Mouse (Mus musculus) spleen, adult 2 months (tissue): ENCODE measurements at regions not wholly inside any gene's neighbourhood (a gene's known extent, or its start where the extent isn't known, plus 50 kb on each side); places are given as distances from the start of the nearest gene placed in this dataset.

Source experiments
- DNase-seq, 2 experiments: peaks; one replicate each; pipeline versions ENCODE4 v3.0.0 to v3.0.0-alpha.2; 2012 to 2021; ENCODE audit warnings: low spot score in 2 of 2, low read depth in 1 of 2
- H3K27ac ChIP-seq: fragments of 200-500 bp; 2 replicates; pipeline ENCODE4 v1.5.1; 2012; ENCODE audit warnings: low read length, inconsistent platforms; ENCODE audit not compliant: insufficient read depth
- H3K27me3 ChIP-seq: fragments of 200-500 bp; 2 replicates; pipeline ENCODE4 v1.6.1; 2012; ENCODE audit warnings: mild to moderate bottlenecking, moderate library complexity, low read length, inconsistent platforms; ENCODE audit not compliant: control insufficient read depth, insufficient read depth
- H3K36me3 ChIP-seq: fragments of 200-500 bp; 2 replicates; pipeline ENCODE4 v1.6.1; 2012; ENCODE audit warnings: mild to moderate bottlenecking, low read length, inconsistent platforms; ENCODE audit not compliant: control insufficient read depth, insufficient read depth
- H3K4me1 ChIP-seq: fragments of 200-500 bp; 2 replicates; pipeline ENCODE4 v1.6.1; 2011; ENCODE audit warnings: inconsistent platforms; ENCODE audit not compliant: control insufficient read depth, insufficient read depth, insufficient read length
- H3K4me3 ChIP-seq: fragments of 200-500 bp; 2 replicates; pipeline ENCODE4 v1.5.1; 2011; ENCODE audit warnings: mild to moderate bottlenecking, inconsistent platforms; ENCODE audit not compliant: insufficient read depth, insufficient read length; ENCODE audit errors: extremely low read depth
- CTCF ChIP-seq: fragments of 200-500 bp; IDR thresholded peaks from 2 replicates; pipeline ENCODE4 v1.5.1; 2011; ENCODE audit warnings: mild to moderate bottlenecking, inconsistent platforms; ENCODE audit not compliant: insufficient read depth, insufficient read length, insufficient replicate concordance; ENCODE audit errors: extremely low read depth
- POLR2A ChIP-seq: fragments of 200-500 bp; IDR thresholded peaks from 2 replicates; pipeline ENCODE4 v1.6.1; 2011; ENCODE audit warnings: low read depth, low read length, inconsistent platforms
- WGBS: fragments of 180-500 bp; shearing (Covaris S2); methylation state at CpG from one replicate; pipeline ENCODE4 v1.1.7; 2018; 5-methylcytosine and 5-hydroxymethylcytosine counted together

GRCm38 (mm10) chr2:124718985-124719384, 348.9 kb upstream of the Slc24a5 start:
- no peak for TF ChIP-seq POLR2A
- no peak for TF ChIP-seq CTCF
- Histone ChIP-seq H3K4me3 (no peak overlapping the region), H3K36me3 (no peaks in the 10 kb centered on the region), H3K4me1 (peaks cover 15% of the 10 kb centered on the region; the same call in 1 of the 2 replicates), H3K27ac (no peak overlapping the region), H3K27me3 (no peaks in the 10 kb centered on the region)
- no peak for DNase-seq
- 86% methylated on average over 9 of the region's 9 CpGs for WGBS

GRCm38 (mm10) chr2:124719820-124720478, 348.0 kb upstream of the Slc24a5 start:
- TF ChIP-seq POLR2A = no peak
- no peak for TF ChIP-seq CTCF
- 12% methylated on average over 14 of the region's 14 CpGs for WGBS
- Histone ChIP-seq H3K36me3 (no peaks in the 10 kb centered on the region), H3K4me1 (peaks cover 15% of the 10 kb centered on the region; the same call in 1 of the 2 replicates), H3K27ac (peak overlapping the region; percentile 14), H3K27me3 (no peaks in the 10 kb centered on the region), H3K4me3 (no peak overlapping the region; the same call in 1 of the 2 replicates)
- DNase-seq = peak; percentile 18 to 21

GRCm38 (mm10) chr2:124720593-124721445, 347.1 kb upstream of the Slc24a5 start:
- Histone ChIP-seq H3K27ac (no peak overlapping the region), H3K36me3 (no peaks in the 10 kb centered on the region), H3K27me3 (no peaks in the 10 kb centered on the region), H3K4me3 (no peak overlapping the region), H3K4me1 (peaks cover 15% of the 10 kb centered on the region; the same call in 1 of the 2 replicates)
- TF ChIP-seq CTCF (no peak), POLR2A (no peak)
- DNase-seq = no peak
- 65% methylated on average over 14 of the region's 14 CpGs for WGBS

GRCm38 (mm10) chr2:124724171-124724570, 343.8 kb upstream of the Slc24a5 start:
- H3K27ac ChIP-seq = no peak overlapping the region
- H3K27me3 ChIP-seq = no peaks in the 10 kb centered on the region
- no peaks in the 10 kb centered on the region for H3K36me3 ChIP-seq
- no peak overlapping the region for H3K4me3 ChIP-seq
- no peak for DNase-seq
- H3K4me1 ChIP-seq = peaks cover 12% of the 10 kb centered on the region; the same call in 1 of the 2 replicates
- TF ChIP-seq POLR2A (no peak), CTCF (no peak)
- 32% methylated on average over 4 of the region's 4 CpGs for WGBS

GRCm38 (mm10) chr2:124724827-124725480, 343.0 kb upstream of the Slc24a5 start:
- Histone ChIP-seq H3K27me3 (no peaks in the 10 kb centered on the region), H3K4me1 (peaks cover 4% of the 10 kb centered on the region; the same call in 1 of the 2 replicates), H3K27ac (no peak overlapping the region), H3K36me3 (no peaks in the 10 kb centered on the region), H3K4me3 (no peak overlapping the region)
- DNase-seq = no peak
- TF ChIP-seq POLR2A (no peak), CTCF (no peak)
- WGBS = 91% methylated on average over 5 of the region's 5 CpGs

GRCm38 (mm10) chr2:124727979-124728378, 339.9 kb upstream of the Slc24a5 start:
- Histone ChIP-seq H3K27me3 (no peaks in the 10 kb centered on the region), H3K4me3 (no peak overlapping the region), H3K4me1 (peaks cover 4% of the 10 kb centered on the region; the same call in 1 of the 2 replicates), H3K27ac (no peak overlapping the region), H3K36me3 (no peaks in the 10 kb centered on the region)
- TF ChIP-seq CTCF (no peak), POLR2A (no peak)
- DNase-seq = no peak
- 90% methylated on average over 5 of the region's 5 CpGs for WGBS
